Mouse (Mus musculus) gonadal fat pad, adult 2 months (tissue): ENCODE measurements around the gene Rin1. TPM values are rescaled to one million over a fixed set of nuclear protein-coding genes. Genes with fewer than 3 reads are reported as not detected.
"Not testable (repeated sequence)": the region's sequence is repeated elsewhere in the genome, so short reads cannot be mapped to it uniquely, and the experiment has no call there.

Experiments
- DNase-seq: peaks from one replicate; pipeline ENCODE4 v3.0.0-alpha.2; 2012; ENCODE audit warnings: low read depth
- polyA plus RNA-seq: library from polyadenylated mRNA; depleted of rRNA; stranded (reverse); fragments of >200 nt; gene quantifications from 2 replicates; pipeline ENCODE4 v1.2.3, GENCODE M21; 2012

The Rin1 gene
- polyA plus RNA-seq, 1 experiment: 7.8 TPM

GRCm38 (mm10) chr19:5068570-5069234, 18.4 kb downstream of the Rin1 start:
- DNase-seq: no peak

- no peak for DNase-seq
These were observed 19.2 kb downstream of the Rin1 start for GRCm38 (mm10) chr19:5069486-5069885.

- DNase-seq: no peak
These were observed 19.7 kb downstream of the Rin1 start for GRCm38 (mm10) chr19:5069978-5070377.

- DNase-seq: no peak
These were observed 20.8 kb downstream of the Rin1 start for GRCm38 (mm10) chr19:5071077-5071476.

- DNase-seq: no peak
These were observed 21.5 kb downstream of the Rin1 start for GRCm38 (mm10) chr19:5071545-5072369.

- no peak for DNase-seq
These were observed 22.2 kb downstream of the Rin1 start for GRCm38 (mm10) chr19:5072389-5073019.

GRCm38 (mm10) chr19:5073028-5073427, 22.7 kb downstream of the Rin1 start:
- no peak for DNase-seq

- DNase-seq: no peak
These were observed 23.2 kb downstream of the Rin1 start for GRCm38 (mm10) chr19:5073518-5073917.

- no peak for DNase-seq
These were observed 29.0 kb downstream of the Rin1 start for GRCm38 (mm10) chr19:5079279-5079678.

GRCm38 (mm10) chr19:5082005-5082404, 31.7 kb downstream of the Rin1 start:
- DNase-seq: no peak

GRCm38 (mm10) chr19:5082596-5082995, 32.3 kb downstream of the Rin1 start:
- no peak for DNase-seq

GRCm38 (mm10) chr19:5083961-5084833, 33.9 kb downstream of the Rin1 start:
- DNase-seq: no peak

- DNase-seq: no peak
These were observed 34.5 kb downstream of the Rin1 start for GRCm38 (mm10) chr19:5084834-5085144.

GRCm38 (mm10) chr19:5085145-5085863, 35.0 kb downstream of the Rin1 start, which contains the start of gene Tmem151a:
Gene Tmem151a, minus strand, starts transcription at chr19:5085531.
- DNase-seq: no peak

GRCm38 (mm10) chr19:5086533-5086932, 36.3 kb downstream of the Rin1 start:
- not testable (repeated sequence) for DNase-seq

GRCm38 (mm10) chr19:5087884-5088728, 37.8 kb downstream of the Rin1 start, which contains the start of gene Yif1a:
Gene Yif1a, plus strand, starts transcription at chr19:5088538.
- peak; percentile 96 for DNase-seq

GRCm38 (mm10) chr19:5089324-5089723, 39.0 kb downstream of the Rin1 start:
- DNase-seq: no peak

- DNase-seq: no peak
These were observed 41.8 kb downstream of the Rin1 start for GRCm38 (mm10) chr19:5092083-5092482.

- no peak for DNase-seq
These were observed 43.4 kb downstream of the Rin1 start for GRCm38 (mm10) chr19:5093481-5094242.
